Mouse (Mus musculus) lung, embryonic 14.5 days (tissue): ENCODE measurements around the gene Pqlc2. TPM values are rescaled to one million over a fixed set of nuclear protein-coding genes. Genes with fewer than 3 reads are reported as not detected.

Experiments
- ATAC-seq: fragments of 200-750 bp; cut with Nextera tagmentation; 2 replicates; pipeline ENCODE4 v1.8.0; 2017; ENCODE audit warnings: mild to moderate bottlenecking, moderate TSS enrichment, moderate library complexity; ENCODE audit not compliant: insufficient read depth
- DNase-seq: peaks from one replicate; pipeline ENCODE4 v3.0.0-alpha.2; 2015
- H3K27ac ChIP-seq: fragments of 300-500 bp; sonication (generic); 2 replicates; pipeline ENCODE4 v1.5.1; 2014; ENCODE audit warnings: low read depth, mild to moderate bottlenecking, moderate library complexity
- H3K27me3 ChIP-seq: fragments of 300-500 bp; sonication (generic); 2 replicates; pipeline ENCODE4 v1.6.1; 2014; ENCODE audit warnings: low read length, control low read depth; ENCODE audit not compliant: insufficient read depth
- H3K36me3 ChIP-seq: fragments of 300-500 bp; sonication (generic); 2 replicates; pipeline ENCODE4 v1.6.1; 2014; ENCODE audit warnings: control low read depth; ENCODE audit not compliant: insufficient read depth
- H3K4me1 ChIP-seq: fragments of 300-500 bp; sonication (generic); 2 replicates; pipeline ENCODE4 v1.6.1; 2014; ENCODE audit warnings: antibody characterized with exemption, control low read depth; ENCODE audit not compliant: insufficient read depth
- H3K4me2 ChIP-seq: fragments of 300-500 bp; sonication (generic); 2 replicates; pipeline ENCODE4 v1.6.1; 2014; ENCODE audit warnings: mild to moderate bottlenecking
- H3K4me3 ChIP-seq: fragments of 300-500 bp; sonication (generic); 2 replicates; pipeline ENCODE4 v1.5.1; 2014; ENCODE audit warnings: low read depth, low read length
- H3K9ac ChIP-seq: fragments of 300-500 bp; sonication (generic); 2 replicates; pipeline ENCODE4 v1.6.1; 2014
- H3K9me3 ChIP-seq: fragments of 300-500 bp; sonication (generic); 2 replicates; pipeline ENCODE4 v1.6.1; 2016; ENCODE audit warnings: low read depth, low read length, control low read depth
- CTCF ChIP-seq: IDR thresholded peaks from 2 replicates; pipeline ENCODE4 v1.5.1; 2016; ENCODE audit warnings: antibody characterized with exemption, low read depth
- WGBS: fragments of 180-500 bp; shearing (Covaris S2); extraction: QIAGEN DNeasy Blood & Tissue Kit; methylation state at CpG from one replicate; pipeline ENCODE4 v1.1.7; 2014; 5-methylcytosine and 5-hydroxymethylcytosine counted together
- microRNA-seq: library from miRNA; unstranded; fragments of <30 nt; microRNA quantifications from one replicate; pipeline ENCODE4, GENCODE M21; 2016; ENCODE audit warnings: borderline number of aligned reads
- polyA plus RNA-seq: library from polyadenylated mRNA; unstranded; fragments of >200 nt; fragmentation: Nextera tagmentation; extraction: Ambion mirVana; gene quantifications from 2 replicates; pipeline ENCODE4 v1.2.1, GENCODE M21; 2014

Gene Pqlc2
- polyA plus RNA-seq, 1 experiment from 2014 or later: 10.5 TPM

- H3K9me3 ChIP-seq: no peaks in the 10 kb centered on the region
- DNase-seq: no peak
- no peaks in the 10 kb centered on the region for H3K27me3 ChIP-seq
- no peak overlapping the region for H3K9ac ChIP-seq
- H3K4me1 ChIP-seq: peaks cover 24% of the 10 kb centered on the region
- H3K36me3 ChIP-seq: peaks cover 27% of the 10 kb centered on the region
- no peak overlapping the region for H3K4me2 ChIP-seq
- no peak for ATAC-seq
- no peak for TF ChIP-seq CTCF
- 70% methylated on average over 7 of the region's 7 CpGs for WGBS
- no peak overlapping the region for H3K27ac ChIP-seq
- no peak overlapping the region for H3K4me3 ChIP-seq
These were observed 64.2 kb downstream of the Pqlc2 start for GRCm38 (mm10) chr4:139246130-139246877.

GRCm38 (mm10) chr4:139245534-139245933, 65.0 kb downstream of the Pqlc2 start:
- H3K9ac ChIP-seq: no peak overlapping the region

GRCm38 (mm10) chr4:139244766-139245165, 65.7 kb downstream of the Pqlc2 start:
- Histone ChIP-seq H3K27me3 (no peaks in the 10 kb centered on the region), H3K9me3 (no peaks in the 10 kb centered on the region), H3K4me2 (no peak overlapping the region), H3K9ac (no peak overlapping the region), H3K4me3 (no peak overlapping the region), H3K27ac (no peak overlapping the region), H3K36me3 (peaks cover 42% of the 10 kb centered on the region), H3K4me1 (peaks cover 11% of the 10 kb centered on the region)
- ATAC-seq (no peak), DNase-seq (no peak)
- 51% methylated on average over 6 of the region's 6 CpGs for WGBS
- no peak for TF ChIP-seq CTCF

More at GRCm38 (mm10) chr4:139245534-139245933, 65.0 kb downstream of the Pqlc2 start:
- Histone ChIP-seq H3K4me3 (no peak overlapping the region), H3K4me1 (peaks cover 16% of the 10 kb centered on the region), H3K9me3 (no peaks in the 10 kb centered on the region), H3K27me3 (no peaks in the 10 kb centered on the region), H3K27ac (no peak overlapping the region), H3K36me3 (peaks cover 34% of the 10 kb centered on the region), H3K4me2 (no peak overlapping the region)
- no peak for TF ChIP-seq CTCF
- ATAC-seq (no peak), DNase-seq (no peak)
- 83% methylated on average over 2 of the region's 2 CpGs for WGBS

GRCm38 (mm10) chr4:139244176-139244575, 66.3 kb downstream of the Pqlc2 start:
- Histone ChIP-seq H3K4me3 (no peak overlapping the region), H3K27ac (no peak overlapping the region), H3K27me3 (no peaks in the 10 kb centered on the region), H3K4me1 (peaks cover 6% of the 10 kb centered on the region; the same call in 1 of the 2 replicates), H3K4me2 (no peak overlapping the region), H3K36me3 (peaks cover 47% of the 10 kb centered on the region), H3K9ac (no peak overlapping the region), H3K9me3 (no peaks in the 10 kb centered on the region)
- ATAC-seq (no peak), DNase-seq (no peak)
- no peak for TF ChIP-seq CTCF
- WGBS: 90% methylated on average over 3 of the region's 3 CpGs

Small RNA genes lying within 50 kb of the gene (microRNA-seq; reads per million reads assigned to microRNA genes)
- gene Gm24245 (not detected), gene Gm25732 (not detected)

Other genes starting within 250 kb of the Pqlc2 start
- gene Htr6, start 235.1 kb downstream of the Pqlc2 start, polyA plus RNA-seq: not detected in 2 replicates
- gene Nbl1, start 217.7 kb downstream of the Pqlc2 start, polyA plus RNA-seq: 43.8 and 48.0 TPM in 2 replicates
- gene Minos1, start 179.6 kb downstream of the Pqlc2 start, polyA plus RNA-seq: 501 and 531 TPM in 2 replicates
- 332 and 336 TPM in 2 replicates for gene Capzb, start 117.8 kb downstream of the Pqlc2 start, polyA plus RNA-seq
- 87.5 and 101 TPM in 2 replicates for gene Akr7a5, start within 50 bp of the Pqlc2 start, polyA plus RNA-seq
- gene Mrto4, start 41.9 kb upstream of the Pqlc2 start, polyA plus RNA-seq: 118 and 136 TPM in 2 replicates
- 28.7 and 31.0 TPM in 2 replicates for gene Emc1, start 41.9 kb upstream of the Pqlc2 start, polyA plus RNA-seq
- gene Ubr4, start 41.9 kb upstream of the Pqlc2 start, polyA plus RNA-seq: 82.2 and 84.5 TPM in 2 replicates
- 7.7 TPM in 2 replicates for gene Iffo2, start 219.8 kb upstream of the Pqlc2 start, polyA plus RNA-seq